Mouse (Mus musculus) neural tube, embryonic 14.5 days (tissue): ENCODE measurements at regions not wholly inside any gene's neighbourhood (a gene's known extent, or its start where the extent isn't known, plus 50 kb on each side); places are given as distances from the start of the nearest gene placed in this dataset.
"Not testable (repeated sequence)": the region's sequence is repeated elsewhere in the genome, so short reads cannot be mapped to it uniquely, and the experiment has no call there.

ENCODE experiments used
- ATAC-seq: fragments of 200-750 bp; cut with Nextera tagmentation; 2 replicates; pipeline ENCODE4 v1.8.0; 2017; ENCODE audit warnings: low read depth, mild to moderate bottlenecking, moderate TSS enrichment, moderate library complexity
- H3K27ac ChIP-seq: fragments of 300-500 bp; sonication (generic); 2 replicates; pipeline ENCODE4 v1.5.1; 2014; ENCODE audit warnings: low read depth, mild to moderate bottlenecking, control low read depth, low read length, moderate library complexity, mixed read lengths
- H3K27me3 ChIP-seq: fragments of 300-500 bp; sonication (generic); 2 replicates; pipeline ENCODE4 v1.6.1; 2014; ENCODE audit warnings: low read length; ENCODE audit not compliant: control insufficient read depth, insufficient read depth
- H3K36me3 ChIP-seq: fragments of 300-500 bp; sonication (generic); 2 replicates; pipeline ENCODE4 v1.6.1; 2014; ENCODE audit warnings: low read length, mixed read lengths; ENCODE audit not compliant: control insufficient read depth, insufficient read depth
- H3K4me1 ChIP-seq: fragments of 300-500 bp; sonication (generic); 2 replicates; pipeline ENCODE4 v1.6.1; 2014; ENCODE audit warnings: low read length; ENCODE audit not compliant: control insufficient read depth, insufficient read depth
- H3K4me2 ChIP-seq: fragments of 300-500 bp; sonication (generic); 2 replicates; pipeline ENCODE4 v1.6.1; 2014; ENCODE audit warnings: mild to moderate bottlenecking, low read depth, low read length, control low read depth
- H3K4me3 ChIP-seq: fragments of 300-500 bp; sonication (generic); 2 replicates; pipeline ENCODE4 v1.5.1; 2014; ENCODE audit warnings: low read depth, low read length, control low read depth, mixed read lengths
- H3K9ac ChIP-seq: fragments of 300-500 bp; sonication (generic); replicated peaks from 2 replicates; pipeline ENCODE4 v1.6.1; 2014; ENCODE audit warnings: low read depth, mild to moderate bottlenecking, control low read depth, low read length, mixed read lengths
- H3K9me3 ChIP-seq: fragments of 300-500 bp; sonication (generic); 2 replicates; pipeline ENCODE4 v1.6.1; 2016; ENCODE audit warnings: low read length; ENCODE audit not compliant: control insufficient read depth
- WGBS: fragments of 180-500 bp; shearing (Covaris S2); extraction: QIAGEN DNeasy Blood & Tissue Kit; methylation state at CpG from one replicate; pipeline ENCODE4 v1.1.7; 2014; 5-methylcytosine and 5-hydroxymethylcytosine counted together

GRCm38 (mm10) chrX:97141170-97142085 lies 69.0 kb downstream of the Pgr15l start:
- WGBS = 38% methylated on average over 16 of the region's 27 CpGs

DNA sequence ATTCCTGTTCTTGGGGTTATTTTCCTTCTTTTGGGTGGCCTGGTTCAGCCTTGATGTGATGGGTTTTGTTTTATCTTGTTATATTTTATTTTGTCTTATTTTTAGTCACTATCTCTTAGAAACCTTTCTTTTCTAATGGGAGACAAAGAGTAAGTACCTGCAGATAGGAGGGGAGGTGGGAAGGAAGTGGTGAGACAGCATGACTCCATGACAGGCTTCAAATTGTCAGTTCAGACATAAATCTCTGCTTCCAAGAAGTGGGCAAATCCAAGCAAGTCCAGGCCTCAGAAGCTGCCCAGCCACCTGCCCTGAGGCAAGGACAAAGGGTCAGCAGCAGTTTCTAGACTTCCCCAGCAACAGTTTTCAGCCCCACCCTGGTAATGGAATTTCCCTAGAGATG lies 69.8 kb downstream of the Pgr15l start:
- Histone ChIP-seq H3K4me1 (no peaks in the 10 kb centered on the region), H3K4me3 (peak overlapping the region; percentile 22; the same call in 1 of the 2 replicates), H3K9ac (no peak overlapping the region), H3K36me3 (no peaks in the 10 kb centered on the region), H3K27me3 (no peaks in the 10 kb centered on the region), H3K9me3 (no peaks in the 10 kb centered on the region), H3K27ac (no peak overlapping the region), H3K4me2 (peak overlapping the region; percentile 23; the same call in 1 of the 2 replicates)
- ATAC-seq = 0 out of 2 replicates have a peak, but pooled peaks have one; percentile 46

More at GRCm38 (mm10) chrX:97141170-97142085, 69.0 kb downstream of the Pgr15l start:
- H3K9me3 ChIP-seq, H3K9ac ChIP-seq, H3K27ac ChIP-seq, H3K36me3 ChIP-seq, H3K4me1 ChIP-seq, H3K27me3 ChIP-seq, H3K4me2 ChIP-seq: not testable (repeated sequence)
- peak overlapping the region; percentile 22; the same call in 1 of the 2 replicates for H3K4me3 ChIP-seq
- ATAC-seq = peak; percentile 80

DNA sequence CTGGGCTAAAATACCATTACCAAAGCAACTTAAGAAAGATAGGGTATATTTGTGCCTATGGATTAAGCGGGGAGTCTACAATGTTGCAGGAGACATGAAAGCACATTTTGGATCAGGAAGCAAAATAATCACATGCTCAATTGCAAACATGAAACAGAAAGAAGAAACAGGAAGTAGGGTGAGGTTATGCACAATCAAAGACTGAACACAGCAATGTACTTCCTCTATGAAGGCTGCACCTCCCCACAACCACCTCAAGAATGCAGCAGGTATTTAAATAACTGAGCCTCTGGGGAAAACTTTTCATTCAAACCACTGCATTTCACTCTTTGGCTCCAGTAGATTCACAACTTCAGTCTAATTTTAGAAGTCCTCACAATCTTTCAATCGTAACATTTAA lies 83.8 kb downstream of the Pgr15l start:
- no peak overlapping the region for H3K4me3 ChIP-seq
- 90% methylated on average over 2 of the region's 2 CpGs for WGBS
- no peaks in the 10 kb centered on the region for H3K27me3 ChIP-seq
- H3K9ac ChIP-seq = no peak overlapping the region
- H3K4me2 ChIP-seq = no peak overlapping the region
- no peaks in the 10 kb centered on the region for H3K36me3 ChIP-seq
- H3K27ac ChIP-seq = no peak overlapping the region
- no peaks in the 10 kb centered on the region for H3K9me3 ChIP-seq
- no peak for ATAC-seq
- no peaks in the 10 kb centered on the region for H3K4me1 ChIP-seq
